Mouse (Mus musculus): ENCODE data around the gene Csrp1. TPM values are rescaled to one million over a fixed set of nuclear protein-coding genes. Genes with fewer than 3 reads are reported as not detected.

Gene Csrp1
- polyA plus RNA-seq, 1 experiment from 2014 or later = 24.9 TPM

GRCm38 (mm10) chr1:135799109-135799627 is 79.3 kb downstream of the Csrp1 start:
- H3K9ac ChIP-seq (ENCODE audit: low read length) = no peak overlapping the region
- peaks cover 5% of the 10 kb centered on the region for H3K4me1 ChIP-seq (ENCODE audit: control insufficient read depth, insufficient read depth, low read length)
- DNase-seq (ENCODE audit: low spot score) (no peak), ATAC-seq (no peak)
- no peaks in the 10 kb centered on the region for H3K9me3 ChIP-seq (replicated peaks; ENCODE audit: control insufficient read depth, low read length)
- H3K27ac ChIP-seq (ENCODE audit: low read depth, low read length) = no peak overlapping the region
- no peak overlapping the region for H3K4me2 ChIP-seq (ENCODE audit: low read length)
- no peak overlapping the region for H3K4me3 ChIP-seq (ENCODE audit: low read depth, low read length)
- WGBS = 78% methylated on average over 8 of the region's 8 CpGs
- no peaks in the 10 kb centered on the region for H3K36me3 ChIP-seq (ENCODE audit: control insufficient read depth, insufficient read depth, low read length)
- no peaks in the 10 kb centered on the region for H3K27me3 ChIP-seq (replicated peaks; ENCODE audit: control insufficient read depth, insufficient read depth, low read length)

GRCm38 (mm10) chr1:135800192-135800950 is 80.5 kb downstream of the Csrp1 start:
- Histone ChIP-seq H3K27me3 (replicated peaks; ENCODE audit: control insufficient read depth, insufficient read depth, low read length) (no peaks in the 10 kb centered on the region), H3K27ac (ENCODE audit: low read depth, low read length) (no peak overlapping the region), H3K4me2 (ENCODE audit: low read length) (no peak overlapping the region), H3K36me3 (ENCODE audit: control insufficient read depth, insufficient read depth, low read length) (no peaks in the 10 kb centered on the region), H3K4me1 (ENCODE audit: control insufficient read depth, insufficient read depth, low read length) (peaks cover 5% of the 10 kb centered on the region), H3K9ac (ENCODE audit: low read length) (no peak overlapping the region), H3K9me3 (replicated peaks; ENCODE audit: control insufficient read depth, low read length) (no peaks in the 10 kb centered on the region), H3K4me3 (ENCODE audit: low read depth, low read length) (no peak overlapping the region)
- DNase-seq (ENCODE audit: low spot score) (no peak), ATAC-seq (no peak)
- 51% methylated on average over 8 of the region's 8 CpGs for WGBS

Other genes with a start within 250 kb of the Csrp1 start
- 26.1 and 38.3 TPM in 2 replicates for gene Nav1, start 112.8 kb upstream of the Csrp1 start, polyA plus RNA-seq (2014; fragmentation: Nextera tagmentation; extraction: Ambion mirVana)
- 16.4 and 17.4 TPM in 2 replicates for gene Phlda3, start 46.1 kb downstream of the Csrp1 start, polyA plus RNA-seq (2014; fragmentation: Nextera tagmentation; extraction: Ambion mirVana)
- 0.39 TPM in 1 of 2 replicates, not detected in the other for gene Tnni1, start 59.4 kb downstream of the Csrp1 start, polyA plus RNA-seq (2014; fragmentation: Nextera tagmentation; extraction: Ambion mirVana)
- 0.19 and 0.24 TPM in 2 replicates for gene Lad1, start 98.5 kb downstream of the Csrp1 start, polyA plus RNA-seq (2014; fragmentation: Nextera tagmentation; extraction: Ambion mirVana)
- 0.37 and 0.62 TPM in 2 replicates for gene Tnnt2, start 116.3 kb downstream of the Csrp1 start, polyA plus RNA-seq (2014; fragmentation: Nextera tagmentation; extraction: Ambion mirVana)
- gene Pkp1, start 199.1 kb downstream of the Csrp1 start, polyA plus RNA-seq (2014; fragmentation: Nextera tagmentation; extraction: Ambion mirVana) = not detected in 2 replicates